Mouse (Mus musculus) intestine, embryonic 16.5 days (tissue): ENCODE results near the gene Tcf7l1. TPM values are rescaled to one million over a fixed set of nuclear protein-coding genes. Genes with fewer than 3 reads are reported as not detected.
A peak's percentile ranks its signal among the peaks of the same experiment; 100 is the strongest.

ENCODE experiments used
- ATAC-seq: fragments of 200-750 bp; cut with Nextera tagmentation; 2 replicates; pipeline ENCODE4 v1.8.0; 2017; ENCODE audit warnings: moderate TSS enrichment, moderate library complexity
- H3K27ac ChIP-seq: fragments of 300-500 bp; sonication (generic); 2 replicates; pipeline ENCODE4 v1.5.1; 2014; ENCODE audit warnings: mild to moderate bottlenecking, low read length
- H3K27me3 ChIP-seq: fragments of 300-500 bp; sonication (generic); replicated peaks from 2 replicates; pipeline ENCODE4 v1.6.1; 2014; ENCODE audit warnings: low read length, control low read depth, mixed read lengths; ENCODE audit not compliant: control insufficient read depth, insufficient read depth
- H3K36me3 ChIP-seq: fragments of 300-500 bp; sonication (generic); 2 replicates; pipeline ENCODE4 v1.6.1; 2014; ENCODE audit warnings: low read length, control low read depth; ENCODE audit not compliant: control insufficient read depth, insufficient read depth
- H3K4me1 ChIP-seq: fragments of 300-500 bp; sonication (generic); 2 replicates; pipeline ENCODE4 v1.6.1; 2014; ENCODE audit warnings: low read length, control low read depth, mixed read lengths; ENCODE audit not compliant: control insufficient read depth, insufficient read depth
- H3K4me2 ChIP-seq: fragments of 300-500 bp; sonication (generic); 2 replicates; pipeline ENCODE4 v1.6.1; 2014; ENCODE audit warnings: low read depth, low read length, control low read depth
- H3K4me3 ChIP-seq: fragments of 300-500 bp; sonication (generic); 2 replicates; pipeline ENCODE4 v1.5.1; 2014; ENCODE audit warnings: mild to moderate bottlenecking, low read length
- H3K9ac ChIP-seq: fragments of 300-500 bp; sonication (generic); 2 replicates; pipeline ENCODE4 v1.6.1; 2014; ENCODE audit warnings: low read depth, low read length
- H3K9me3 ChIP-seq: fragments of 300-500 bp; sonication (generic); 2 replicates; pipeline ENCODE4 v1.6.1; 2016; ENCODE audit warnings: low read length, control low read depth; ENCODE audit not compliant: control insufficient read depth
- WGBS: fragments of 180-500 bp; shearing (Covaris S2); extraction: QIAGEN DNeasy Blood & Tissue Kit; methylation state at CpG from one replicate; pipeline ENCODE4 v1.1.7; 2014; 5-methylcytosine and 5-hydroxymethylcytosine counted together
- polyA plus RNA-seq: library from polyadenylated mRNA; unstranded; fragments of >200 nt; fragmentation: Nextera tagmentation; extraction: Ambion mirVana; gene quantifications from 2 replicates; pipeline ENCODE4 v1.2.1, GENCODE M21; 2015

The Tcf7l1 gene
- polyA plus RNA-seq, 1 experiment from 2014 or later = 8.5 TPM

GRCm38 (mm10) chr6:72653419-72653818, 135.6 kb downstream of the Tcf7l1 start:
- 63% methylated on average over 7 of the region's 7 CpGs for WGBS
- Histone ChIP-seq H3K9me3 (no peaks in the 10 kb centered on the region), H3K4me2 (no peak overlapping the region), H3K27ac (no peak overlapping the region), H3K27me3 (no peaks in the 10 kb centered on the region), H3K4me3 (no peak overlapping the region), H3K4me1 (peaks cover 33% of the 10 kb centered on the region), H3K36me3 (no peaks in the 10 kb centered on the region), H3K9ac (no peak overlapping the region)
- ATAC-seq = no peak

DNA sequence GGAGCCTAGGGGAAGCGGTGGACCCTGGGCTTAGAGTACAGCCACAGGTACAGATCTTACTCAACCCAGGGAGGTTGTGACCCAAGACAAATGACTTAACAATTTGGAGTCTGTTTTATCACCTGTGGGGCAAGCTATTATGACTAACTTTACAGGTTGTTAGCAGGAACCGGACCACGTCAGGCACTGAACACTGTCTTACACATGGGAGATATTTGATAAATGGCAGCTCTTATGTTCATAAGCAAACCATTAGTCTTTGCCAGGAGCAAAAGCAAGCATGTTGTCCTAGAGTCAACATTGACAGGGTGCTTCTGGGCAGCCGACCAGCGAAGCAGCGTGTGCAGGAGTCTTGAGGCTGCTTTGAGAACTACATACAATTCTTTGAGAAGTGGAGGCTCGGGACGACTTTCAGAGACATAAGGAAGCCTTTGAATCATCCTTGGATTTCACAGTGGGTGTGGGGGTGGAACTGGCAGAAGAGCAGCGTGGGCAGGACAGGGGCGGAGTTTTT, 138.7 kb downstream of the Tcf7l1 start:
- H3K9me3 ChIP-seq = no peaks in the 10 kb centered on the region
- no peak overlapping the region for H3K9ac ChIP-seq
- no peak overlapping the region for H3K27ac ChIP-seq
- H3K27me3 ChIP-seq = no peaks in the 10 kb centered on the region
- H3K4me1 ChIP-seq = peaks cover 22% of the 10 kb centered on the region
- H3K36me3 ChIP-seq = no peaks in the 10 kb centered on the region
- H3K4me2 ChIP-seq = no peak overlapping the region
- H3K4me3 ChIP-seq = no peak overlapping the region
- peak; percentile 47; the same call in 1 of the 2 replicates for ATAC-seq
- 43% methylated on average over 10 of the region's 10 CpGs for WGBS

DNA sequence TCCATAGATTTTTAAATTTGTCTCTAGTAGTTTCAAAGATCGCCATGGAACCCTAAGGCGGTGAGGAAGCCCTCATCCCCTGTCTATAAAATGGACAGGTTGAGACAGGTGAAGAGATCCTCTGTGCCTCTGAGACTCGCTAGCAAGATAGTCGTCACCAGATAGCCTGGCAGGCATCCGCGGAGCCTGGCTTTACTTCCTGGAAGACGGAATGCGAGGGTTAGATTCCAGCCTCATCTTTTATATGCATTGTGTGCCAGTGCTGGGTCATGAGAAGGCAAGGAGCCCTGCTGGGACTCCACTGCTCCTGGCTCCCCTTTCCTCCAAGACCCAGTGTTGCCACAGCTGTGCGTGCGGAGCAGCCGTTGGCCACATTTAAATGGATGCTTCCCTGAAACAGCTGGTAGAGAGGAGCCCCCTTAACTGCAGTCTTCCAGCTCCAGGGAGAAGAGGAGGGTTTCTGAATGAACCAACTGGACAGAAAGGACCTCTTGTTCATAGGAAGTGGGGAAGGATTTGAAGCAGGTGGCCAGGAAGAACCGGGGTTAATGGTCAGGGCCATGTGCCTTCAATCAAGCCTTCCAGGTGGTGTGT, 141.0 kb downstream of the Tcf7l1 start:
- 65% methylated on average over 12 of the region's 12 CpGs for WGBS
- Histone ChIP-seq H3K9ac (no peak overlapping the region), H3K4me3 (no peak overlapping the region)

GRCm38 (mm10) chr6:72647383-72647820, 141.7 kb downstream of the Tcf7l1 start:
- 51% methylated on average over 10 of the region's 10 CpGs for WGBS

More for the DNA sequence above, 141.0 kb downstream of the Tcf7l1 start:
- ATAC-seq = no peak
- Histone ChIP-seq H3K36me3 (no peaks in the 10 kb centered on the region), H3K27me3 (no peaks in the 10 kb centered on the region), H3K4me2 (no peak overlapping the region), H3K9me3 (no peaks in the 10 kb centered on the region), H3K27ac (no peak overlapping the region), H3K4me1 (peaks cover 7% of the 10 kb centered on the region)

DNA sequence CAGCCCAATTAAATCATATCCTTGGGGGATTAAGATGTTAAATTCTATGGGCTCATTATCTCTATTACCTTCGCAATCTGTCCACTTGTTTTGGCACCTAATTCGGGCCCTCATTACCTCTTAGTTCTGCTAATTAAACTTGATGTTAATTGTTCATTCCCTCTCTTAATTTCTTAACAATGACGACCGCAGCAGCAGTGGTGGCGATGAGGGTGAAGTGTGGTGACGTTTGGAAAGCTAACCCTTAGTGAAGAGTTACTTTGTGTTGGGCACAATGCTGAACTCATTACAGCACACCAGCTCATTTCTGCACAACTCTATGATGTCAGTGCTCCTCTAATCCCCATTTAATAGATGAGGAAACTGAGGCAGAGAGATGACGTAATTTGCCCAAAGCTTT, 143.7 kb downstream of the Tcf7l1 start:
- no peak overlapping the region for H3K4me3 ChIP-seq
- WGBS = 91% methylated on average over 7 of the region's 7 CpGs
- H3K4me2 ChIP-seq = no peak overlapping the region
- ATAC-seq = no peak
- H3K27ac ChIP-seq = no peak overlapping the region
- no peaks in the 10 kb centered on the region for H3K4me1 ChIP-seq
- no peaks in the 10 kb centered on the region for H3K36me3 ChIP-seq
- no peaks in the 10 kb centered on the region for H3K27me3 ChIP-seq
- H3K9ac ChIP-seq = no peak overlapping the region
- no peaks in the 10 kb centered on the region for H3K9me3 ChIP-seq

More at GRCm38 (mm10) chr6:72647383-72647820, 141.7 kb downstream of the Tcf7l1 start:
- Histone ChIP-seq H3K9ac (no peak overlapping the region), H3K9me3 (no peaks in the 10 kb centered on the region), H3K27ac (no peak overlapping the region), H3K4me3 (no peak overlapping the region), H3K4me2 (no peak overlapping the region), H3K36me3 (no peaks in the 10 kb centered on the region), H3K4me1 (peaks cover 7% of the 10 kb centered on the region), H3K27me3 (no peaks in the 10 kb centered on the region)
- peak; percentile 36 for ATAC-seq

- no peak for ATAC-seq
- Histone ChIP-seq H3K36me3 (no peaks in the 10 kb centered on the region), H3K4me2 (no peak overlapping the region), H3K4me3 (no peak overlapping the region), H3K27me3 (no peaks in the 10 kb centered on the region), H3K4me1 (no peaks in the 10 kb centered on the region), H3K9ac (no peak overlapping the region), H3K27ac (no peak overlapping the region), H3K9me3 (no peaks in the 10 kb centered on the region)
- WGBS = 78% methylated on average over 4 of the region's 4 CpGs
Observed at GRCm38 (mm10) chr6:72644576-72644975, 144.5 kb downstream of the Tcf7l1 start.

DNA sequence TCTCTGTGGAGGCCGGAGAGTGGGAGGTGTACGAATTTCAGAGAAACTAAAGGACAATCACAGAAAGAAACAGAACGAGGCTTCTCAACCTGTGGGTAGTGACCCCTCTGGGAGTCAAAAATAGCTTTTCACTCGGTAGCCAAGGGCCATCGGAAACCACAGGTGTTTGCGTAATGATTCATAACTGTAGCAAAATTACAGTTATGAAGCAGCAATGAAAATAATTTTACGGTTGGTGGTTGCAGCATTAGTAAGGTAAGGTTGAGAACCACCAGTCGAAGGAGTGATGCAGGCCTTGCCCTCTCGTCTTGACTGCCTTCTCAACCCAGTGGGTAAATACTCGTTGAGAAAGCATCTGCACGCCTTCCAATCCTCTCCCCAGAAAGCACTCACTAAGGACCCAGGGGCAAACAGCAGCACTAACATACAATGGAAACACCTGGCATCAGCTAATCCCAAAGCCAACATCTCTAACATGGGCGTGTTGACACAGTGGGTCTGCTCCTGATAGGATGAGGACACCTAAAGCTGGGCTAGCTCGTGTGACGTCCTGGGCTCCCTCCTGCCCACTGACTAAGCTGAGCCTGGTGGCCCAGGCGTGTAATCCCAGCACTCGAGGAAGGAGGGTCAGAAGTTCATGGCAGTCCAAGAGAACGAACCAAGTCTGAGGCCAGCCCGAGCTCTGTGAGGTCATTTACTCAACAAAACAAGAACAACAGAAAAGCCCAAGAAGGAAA, 147.7 kb downstream of the Tcf7l1 start:
- no peak overlapping the region for H3K4me2 ChIP-seq
- ATAC-seq = peak; percentile 52
- H3K4me1 ChIP-seq = peaks cover 3% of the 10 kb centered on the region
- H3K36me3 ChIP-seq = no peaks in the 10 kb centered on the region
- no peak overlapping the region for H3K4me3 ChIP-seq
- 67% methylated on average over 18 of the region's 18 CpGs for WGBS
- no peaks in the 10 kb centered on the region for H3K27me3 ChIP-seq
- no peaks in the 10 kb centered on the region for H3K9me3 ChIP-seq
- H3K9ac ChIP-seq = no peak overlapping the region
- H3K27ac ChIP-seq = no peak overlapping the region

GRCm38 (mm10) chr6:72636940-72637339, 152.1 kb downstream of the Tcf7l1 start:
- no peak for ATAC-seq

GRCm38 (mm10) chr6:72635760-72636431, 153.2 kb downstream of the Tcf7l1 start:
- H3K4me3 ChIP-seq = no peak overlapping the region
- no peak overlapping the region for H3K27ac ChIP-seq
- H3K9me3 ChIP-seq = no peaks in the 10 kb centered on the region
- ATAC-seq = peak; percentile 69
- WGBS = 40% methylated on average over 12 of the region's 12 CpGs
- H3K4me2 ChIP-seq = no peak overlapping the region
- H3K27me3 ChIP-seq = no peaks in the 10 kb centered on the region
- no peaks in the 10 kb centered on the region for H3K36me3 ChIP-seq
- H3K9ac ChIP-seq = no peak overlapping the region
- peaks cover 9% of the 10 kb centered on the region for H3K4me1 ChIP-seq

More at GRCm38 (mm10) chr6:72636940-72637339, 152.1 kb downstream of the Tcf7l1 start:
- Histone ChIP-seq H3K4me3 (no peak overlapping the region), H3K4me1 (peaks cover 9% of the 10 kb centered on the region), H3K27ac (no peak overlapping the region), H3K27me3 (no peaks in the 10 kb centered on the region), H3K36me3 (no peaks in the 10 kb centered on the region), H3K4me2 (no peak overlapping the region), H3K9me3 (no peaks in the 10 kb centered on the region), H3K9ac (no peak overlapping the region)
- WGBS = 80% methylated on average over 3 of the region's 3 CpGs
